Mouse (Mus musculus): Measurements from ENCODE around the gene Tob1. TPM values are rescaled to one million over a fixed set of nuclear protein-coding genes. Genes with fewer than 3 reads are reported as not detected.
A peak's percentile ranks its signal among the peaks of the same experiment; 100 is the strongest.

Tob1 gene
- total RNA-seq, 2 experiments from 2014 or later: 29.9 to 30.9 TPM

DNA sequence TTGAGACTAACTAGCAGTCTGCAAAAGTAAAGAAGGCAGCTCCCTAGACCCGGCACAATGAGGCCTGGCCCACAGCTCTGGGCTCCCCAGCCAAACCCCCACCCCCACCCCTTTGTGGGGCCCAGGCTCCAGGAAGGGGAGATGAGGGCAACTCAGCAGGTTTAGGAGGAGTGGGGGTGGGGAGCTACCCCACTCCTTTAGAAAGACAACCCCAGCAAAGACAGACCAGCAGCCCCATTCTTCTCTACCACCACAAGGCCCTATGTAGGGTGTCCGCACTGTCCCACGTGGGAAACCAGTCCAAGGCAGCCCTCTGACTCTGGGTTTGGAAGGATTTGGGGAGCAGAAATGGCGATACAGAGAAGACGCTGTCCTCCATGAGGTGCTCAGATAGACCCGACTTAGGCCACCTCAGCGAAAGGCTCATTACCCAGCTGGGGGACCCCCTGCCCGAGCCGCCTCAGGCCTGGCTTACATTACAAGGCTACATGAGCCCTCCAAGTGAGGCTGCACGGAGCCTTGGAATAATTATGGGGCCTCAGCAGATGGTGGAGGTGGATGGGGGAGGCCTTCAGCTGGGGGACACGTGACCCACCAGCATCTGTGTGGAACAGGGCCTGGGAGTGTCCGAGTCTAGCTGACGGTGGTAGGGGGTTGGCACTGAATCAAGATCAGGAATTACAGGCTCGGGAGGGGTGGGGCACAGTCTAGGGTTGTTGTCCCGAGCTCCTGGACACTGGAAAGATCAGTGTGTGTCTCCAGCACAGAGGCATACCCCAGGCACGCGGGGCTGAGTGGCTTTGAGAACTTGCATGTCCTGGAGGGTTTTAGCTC is 34.9 kb downstream of the Tob1 start, which contains the start of gene Wfikkn2:
Gene Wfikkn2 (minus strand): TSS at position 51 of the 834 bp plus-strand sequence.
- intact Hi-C loops (cut with DNase I): no loop called here

DNA sequence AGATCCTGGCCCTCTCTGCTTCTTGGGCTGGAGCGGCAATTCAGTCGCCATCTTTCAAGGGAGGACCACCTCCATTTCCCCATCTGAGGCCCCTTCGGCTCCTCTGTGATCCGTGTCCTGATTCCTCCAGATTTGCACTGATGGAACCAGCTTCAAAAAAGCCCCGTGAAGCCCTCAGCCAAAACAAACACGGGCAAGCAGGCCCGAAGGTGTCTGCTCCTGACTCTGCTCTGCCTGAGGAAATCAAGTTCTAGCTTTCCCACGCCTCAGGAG is 35.5 kb downstream of the Tob1 start:
- DNase-seq (ENCODE audit: extremely low spot score in 1 of 2, low spot score in 2 of 2): no peak
- intact Hi-C loops (cut with DNase I): no loop called here

More for the DNA sequence above, 34.9 kb downstream of the Tob1 start, which contains the start of gene Wfikkn2:
- DNase-seq (ENCODE audit: extremely low spot score in 1 of 2, low spot score in 2 of 2): peak in 1 of 2 experiments; percentile 69

DNA sequence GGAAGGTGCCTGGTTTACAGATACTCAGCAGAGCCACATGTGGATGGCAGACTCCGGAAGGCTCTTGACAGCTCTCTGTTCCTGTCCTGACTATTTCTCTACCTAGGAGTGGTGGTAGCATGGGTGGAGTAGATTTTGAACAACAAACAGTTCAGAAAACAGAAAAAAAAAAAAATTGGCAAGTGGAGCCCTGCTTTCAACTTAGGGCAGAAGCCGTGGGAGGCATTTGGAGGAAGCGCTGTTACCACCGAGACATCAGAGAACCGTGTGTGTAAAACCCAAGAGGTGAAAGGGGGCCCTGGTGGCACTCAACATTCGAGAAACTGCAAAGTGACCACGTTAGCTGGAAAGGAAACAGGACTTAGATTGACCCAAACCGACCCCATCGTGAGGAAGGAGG is 41.9 kb downstream of the Tob1 start:
- intact Hi-C loops (cut with DNase I): no loop called here
- no peak for DNase-seq (ENCODE audit: extremely low spot score in 1 of 2, low spot score in 2 of 2)

DNA sequence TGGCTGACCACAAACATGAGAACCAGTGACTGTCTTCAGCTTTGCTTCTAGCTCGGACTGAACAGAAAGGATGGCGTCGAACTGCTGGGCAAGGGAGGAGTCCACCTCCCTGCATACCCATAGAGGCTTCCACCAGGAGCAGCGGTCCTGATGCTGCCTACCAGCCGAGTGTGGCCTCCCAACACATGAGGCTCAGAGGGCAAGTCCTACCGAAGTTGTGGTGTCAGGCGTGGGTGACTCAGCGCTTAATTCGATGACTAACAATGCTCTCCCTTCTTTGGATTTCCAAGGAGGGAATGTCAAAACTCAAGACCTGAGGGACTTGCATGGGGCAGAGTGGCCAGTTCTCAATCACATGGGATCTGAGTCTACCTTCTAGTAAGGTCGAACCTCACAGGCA is 42.4 kb downstream of the Tob1 start:
- no peak for DNase-seq (ENCODE audit: extremely low spot score in 1 of 2, low spot score in 2 of 2)
- intact Hi-C loops (cut with DNase I): no loop called here

DNA sequence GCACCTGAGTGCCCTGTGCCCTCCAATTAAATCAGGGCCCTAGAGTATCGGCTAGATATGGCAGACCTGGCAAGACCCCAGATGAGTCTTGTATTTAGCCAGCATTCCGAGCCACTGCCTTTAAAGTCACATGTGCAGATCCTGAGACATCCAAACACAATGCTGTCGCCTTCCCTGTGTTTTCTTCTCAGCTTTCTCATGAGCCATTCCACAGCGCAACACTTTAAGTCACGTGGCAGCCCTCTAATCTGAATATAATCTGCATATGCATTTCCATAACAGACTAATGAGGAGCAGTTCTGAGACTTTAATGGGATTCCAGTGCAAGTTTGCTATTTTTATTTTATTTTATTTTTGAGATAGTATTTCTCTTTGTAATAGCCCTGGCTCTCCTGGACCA is 44.5 kb downstream of the Tob1 start:
- no peak for DNase-seq (ENCODE audit: extremely low spot score in 1 of 2, low spot score in 2 of 2)
- intact Hi-C loops (cut with DNase I): no loop called here

DNA sequence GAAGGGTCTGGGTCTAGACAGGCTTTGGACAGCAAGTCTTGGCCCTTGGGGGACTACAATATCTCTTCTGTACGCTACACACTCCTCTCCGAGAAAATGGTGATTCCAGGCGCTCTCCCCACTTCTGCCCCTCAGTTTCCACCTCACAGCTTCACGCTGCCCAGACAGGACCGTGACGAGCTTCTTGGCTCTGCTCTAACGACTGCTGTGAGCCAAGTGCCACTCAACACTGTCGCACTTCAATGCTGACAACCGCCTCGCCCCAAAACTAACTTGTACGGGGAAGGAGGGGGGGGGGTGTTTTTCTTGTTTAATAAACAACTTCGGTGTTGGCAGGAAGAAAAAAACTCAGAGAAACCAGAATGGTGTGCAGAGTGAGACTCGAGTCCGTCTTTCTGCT is 46.7 kb downstream of the Tob1 start:
- no peak for DNase-seq (ENCODE audit: extremely low spot score in 1 of 2, low spot score in 2 of 2)
- intact Hi-C loops (cut with DNase I): no loop called here

DNA sequence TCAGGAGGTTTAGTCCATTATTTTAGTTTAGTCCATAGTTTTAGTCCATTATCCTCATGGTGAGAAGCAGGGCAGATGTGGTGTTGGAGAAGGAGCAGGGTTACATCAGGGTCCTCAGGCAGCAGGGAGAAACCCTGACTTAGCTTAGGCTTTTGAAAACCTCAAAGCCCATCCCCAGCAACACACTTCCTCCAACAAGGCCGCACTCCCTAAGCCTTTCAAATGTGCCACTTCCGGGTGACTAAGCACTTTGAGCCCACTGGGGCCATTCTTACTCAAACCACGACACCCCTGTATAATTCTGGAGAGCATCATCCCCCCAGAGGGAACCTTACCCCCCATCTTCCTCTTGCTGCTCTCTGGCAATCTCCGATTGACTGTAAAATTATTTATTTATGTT is 48.6 kb downstream of the Tob1 start:
- intact Hi-C loops (cut with DNase I): no loop called here
- DNase-seq (ENCODE audit: extremely low spot score in 1 of 2, low spot score in 2 of 2): no peak

DNA sequence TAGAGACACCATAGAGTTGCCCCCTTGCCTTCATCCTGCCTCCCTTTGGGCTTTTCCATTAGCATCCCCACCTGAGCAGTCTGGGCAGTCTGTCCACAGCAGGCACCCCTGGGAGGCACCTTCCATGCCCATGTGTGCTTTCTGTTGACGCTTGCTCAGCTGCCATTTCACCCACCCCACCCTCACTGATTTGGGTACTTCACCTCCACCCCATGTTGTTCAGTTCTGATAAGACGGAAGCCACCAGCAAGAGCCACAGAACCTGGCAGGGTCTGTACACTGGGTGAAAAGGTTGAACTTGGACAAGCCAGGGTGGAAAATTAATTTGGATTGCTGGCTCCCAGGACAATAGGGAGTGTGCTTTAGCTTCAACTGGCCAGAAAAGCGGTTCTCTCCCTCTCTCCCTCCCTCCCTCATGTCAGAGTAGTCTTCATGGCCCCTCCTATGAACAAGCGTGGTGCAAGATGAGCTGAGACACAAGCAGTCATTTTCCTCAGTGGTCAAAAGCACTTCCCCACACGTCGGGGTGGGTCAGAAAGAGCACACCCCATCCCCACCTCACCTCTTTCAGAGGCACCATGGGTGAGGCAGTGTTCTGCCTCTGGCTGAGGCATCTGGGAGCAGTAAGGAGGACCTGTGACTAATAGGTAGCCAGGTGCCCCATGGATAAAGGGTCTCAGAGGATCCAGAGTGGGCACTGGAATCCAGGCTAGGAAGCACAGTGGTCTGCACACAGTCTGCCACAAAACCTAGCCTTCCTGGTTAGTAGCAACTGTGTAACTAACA is 50.5 kb downstream of the Tob1 start:
- intact Hi-C loops (cut with DNase I): no loop called here
- DNase-seq (ENCODE audit: extremely low spot score in 1 of 2, low spot score in 2 of 2): no peak

Other genes starting within 250 kb of the Tob1 start
- 100 to 1,000 TPM; 147 to 154 TPM for gene Gm20390, start 243.2 kb upstream of the Tob1 start, total RNA-seq (2021)
- gene Nme1, start 242.9 kb upstream of the Tob1 start, total RNA-seq (2021): 100 to 1,000 TPM; 120 to 124 TPM
- gene Spag9, start 215.4 kb upstream of the Tob1 start, total RNA-seq (2021): 100 to 1,000 TPM; 236 to 246 TPM
- gene Wfikkn2, start 34.6 kb downstream of the Tob1 start, total RNA-seq (2021): 1 to 10 TPM; 1.0 to 1.3 TPM
- not detected for gene Gm21885, start 70.4 kb downstream of the Tob1 start, total RNA-seq (2021)
- 100 to 1,000 TPM; 125 to 131 TPM for gene Luc7l3, start 110.5 kb downstream of the Tob1 start, total RNA-seq (2021)
- gene Ankrd40, start 116.5 kb downstream of the Tob1 start, total RNA-seq (2021): 10 to 100 TPM; 73.3 to 75.7 TPM
- gene Abcc3, start 181.5 kb downstream of the Tob1 start, total RNA-seq (2021): 1 to 10 TPM; 1.6 to 2.1 TPM